Mouse (Mus musculus) ES-Bruce4 (cell line): ENCODE data around the gene Zfp687.

Experiments
- CTCF ChIP-seq: IDR thresholded peaks from one replicate; pipeline ENCODE4 v1.8.1; 2011; ENCODE audit warnings: low read depth, low read length
- EP300 ChIP-seq: IDR thresholded peaks from 2 replicates; pipeline ENCODE4 v1.6.1; 2011; ENCODE audit warnings: low read depth, low read length; ENCODE audit not compliant: insufficient read depth

GRCm38 (mm10) chr3:94972552-94972951 lies 42.7 kb downstream of the Zfp687 start:
- TF ChIP-seq EP300 (no peak), CTCF (no peak)
